Mouse (Mus musculus): ENCODE measurements at regions not wholly inside any gene's neighbourhood (a gene's known extent, or its start where the extent isn't known, plus 50 kb on each side); places are given as distances from the start of the nearest gene placed in this dataset.
A peak's percentile ranks its signal among the peaks of the same experiment; 100 is the strongest.

GRCm38 (mm10) chr13:101229861-101230260 lies 396.6 kb upstream of the Slc30a5 start:
- no peak for DNase-seq (ENCODE audit: low spot score in 2 of 2)

GRCm38 (mm10) chr13:101225366-101225765 lies 392.1 kb upstream of the Slc30a5 start:
- peak in 1 of 2 experiments; percentile 48 for DNase-seq (ENCODE audit: low spot score in 2 of 2)

GRCm38 (mm10) chr13:101221331-101222043 lies 388.3 kb upstream of the Slc30a5 start:
- no peak for DNase-seq (ENCODE audit: low spot score in 2 of 2)

- no peak for DNase-seq (ENCODE audit: low spot score in 2 of 2)
Measured at GRCm38 (mm10) chr13:101219568-101219967, 386.3 kb upstream of the Slc30a5 start.

GRCm38 (mm10) chr13:101216897-101217480 lies 383.8 kb upstream of the Slc30a5 start:
- no peak for DNase-seq (ENCODE audit: low spot score in 2 of 2)

GRCm38 (mm10) chr13:101216421-101216820 lies 383.2 kb upstream of the Slc30a5 start:
- no peak for DNase-seq (ENCODE audit: low spot score in 2 of 2)

GRCm38 (mm10) chr13:101215792-101216221 lies 382.6 kb upstream of the Slc30a5 start:
- no peak for DNase-seq (ENCODE audit: low spot score in 2 of 2)

- DNase-seq (ENCODE audit: low spot score in 2 of 2), result no peak
Measured at GRCm38 (mm10) chr13:101215131-101215641, 382.0 kb upstream of the Slc30a5 start.

GRCm38 (mm10) chr13:101214094-101214493 lies 380.9 kb upstream of the Slc30a5 start:
- no peak for DNase-seq (ENCODE audit: low spot score in 2 of 2)

GRCm38 (mm10) chr13:101213121-101213916 lies 380.1 kb upstream of the Slc30a5 start:
- DNase-seq (ENCODE audit: low spot score in 2 of 2), result no peak

- no peak for DNase-seq (ENCODE audit: low spot score in 2 of 2)
Measured at GRCm38 (mm10) chr13:101212341-101212895, 379.2 kb upstream of the Slc30a5 start.

- no peak for DNase-seq (ENCODE audit: low spot score in 2 of 2)
Measured at GRCm38 (mm10) chr13:101208788-101209187, 375.6 kb upstream of the Slc30a5 start.

- DNase-seq (ENCODE audit: low spot score in 2 of 2), result no peak
Measured at GRCm38 (mm10) chr13:101203463-101203862, 370.2 kb upstream of the Slc30a5 start.

GRCm38 (mm10) chr13:101202565-101203313 lies 369.5 kb upstream of the Slc30a5 start:
- no peak for DNase-seq (ENCODE audit: low spot score in 2 of 2)

GRCm38 (mm10) chr13:101190249-101190830 lies 357.1 kb upstream of the Slc30a5 start:
- DNase-seq (ENCODE audit: low spot score in 2 of 2), result no peak

- no peak for DNase-seq (ENCODE audit: low spot score in 2 of 2)
Measured at GRCm38 (mm10) chr13:101182387-101182786, 349.2 kb upstream of the Slc30a5 start.

- no peak for DNase-seq (ENCODE audit: low spot score in 2 of 2)
Measured at GRCm38 (mm10) chr13:101175017-101175689, 341.9 kb upstream of the Slc30a5 start.

GRCm38 (mm10) chr13:101161768-101162167 lies 328.5 kb upstream of the Slc30a5 start:
- no peak for DNase-seq (ENCODE audit: low spot score in 2 of 2)

- no peak for DNase-seq (ENCODE audit: low spot score in 2 of 2)
Measured at GRCm38 (mm10) chr13:101159878-101160277, 326.7 kb upstream of the Slc30a5 start.

- DNase-seq (ENCODE audit: low spot score in 2 of 2), result no peak
Measured at GRCm38 (mm10) chr13:101153760-101154159, 320.5 kb upstream of the Slc30a5 start.

Data from left cerebral cortex, adult 18-20 months (tissue).